Mouse (Mus musculus) C2C12 (cell line): ENCODE measurements around the gene Fli1. TPM values are rescaled to one million over a fixed set of nuclear protein-coding genes. Genes with fewer than 3 reads are reported as not detected.

ENCODE experiments used
- H3K27me3 ChIP-seq: one replicate; pipeline ENCODE4 v1.6.1; 2011; ENCODE audit not compliant: control insufficient read depth, insufficient read depth, insufficient read length
- H3K36me3 ChIP-seq: one replicate; pipeline ENCODE4 v1.6.1; 2011; ENCODE audit not compliant: control insufficient read depth, insufficient read depth
- H3K4me3 ChIP-seq: one replicate; pipeline ENCODE4 v1.5.1; 2011; ENCODE audit warnings: mild to moderate bottlenecking, control low read depth; ENCODE audit not compliant: poor library complexity, insufficient read depth, severe bottlenecking
- H3K79me2 ChIP-seq: one replicate; pipeline ENCODE4 v1.6.1; 2011; ENCODE audit not compliant: control insufficient read depth, insufficient read depth
- H3K79me3 ChIP-seq: one replicate; pipeline ENCODE4 v1.6.1; 2011; ENCODE audit warnings: low read depth, control low read depth
- H3ac ChIP-seq: one replicate; pipeline ENCODE3; 2011; ENCODE audit warnings: low read depth; ENCODE audit not compliant: control insufficient read depth, insufficient read length
- CEBPB ChIP-seq: IDR thresholded peaks from one replicate; pipeline ENCODE4 v1.6.1; 2011; ENCODE audit warnings: low read depth, mild to moderate bottlenecking, control low read depth, moderate library complexity
- CTCF ChIP-seq: IDR thresholded peaks from one replicate; pipeline ENCODE4 v1.5.1; 2011; ENCODE audit not compliant: control insufficient read depth, insufficient read depth, insufficient read length
- FOSL1 ChIP-seq: IDR thresholded peaks from one replicate; pipeline ENCODE4 v1.8.0; 2011; ENCODE audit warnings: mild to moderate bottlenecking, low read length; ENCODE audit not compliant: poor library complexity, insufficient read depth, severe bottlenecking
- MAX ChIP-seq: IDR thresholded peaks from one replicate; pipeline ENCODE4 v1.6.1; 2011; ENCODE audit warnings: mild to moderate bottlenecking, control low read depth
- MYOD1 ChIP-seq: IDR thresholded peaks from one replicate; pipeline ENCODE4 v1.6.1; 2011; ENCODE audit warnings: low read depth; ENCODE audit not compliant: control insufficient read depth, insufficient read length
- MYOG ChIP-seq: IDR thresholded peaks from one replicate; pipeline ENCODE4 v1.6.1; 2011; ENCODE audit not compliant: control insufficient read depth, insufficient read length; ENCODE audit errors: extremely low read depth
- USF1 ChIP-seq: IDR thresholded peaks from one replicate; pipeline ENCODE4 v1.6.1; 2011; ENCODE audit warnings: low read depth, mild to moderate bottlenecking, control low read depth, moderate library complexity
- polyA plus RNA-seq: library from polyadenylated mRNA; unstranded; fragments of >200 nt; fragmentation: generic; extraction: Trizol; gene quantifications from one replicate; pipeline ENCODE4 v1.2.1, GENCODE M21; 2012; ENCODE audit warnings: missing spikeins

Fli1 gene
- polyA plus RNA-seq, 1 experiment, result not detected

GRCm38 (mm10) chr9:32546731-32547130 lies 4.1 kb upstream of the Fli1 start:
- H3ac ChIP-seq, result no peak overlapping the region
- H3K79me3 ChIP-seq, result no peaks in the 10 kb centered on the region
- H3K36me3 ChIP-seq, result no peaks in the 10 kb centered on the region
- TF ChIP-seq MAX (no peak), FOSL1 (no peak), USF1 (no peak), CEBPB (no peak), CTCF (no peak), MYOG (no peak), MYOD1 (no peak)
- peaks cover 70% of the 10 kb centered on the region for H3K27me3 ChIP-seq
- H3K4me3 ChIP-seq, result no peak overlapping the region
- no peaks in the 10 kb centered on the region for H3K79me2 ChIP-seq

GRCm38 (mm10) chr9:32544731-32545661 lies 2.3 kb upstream of the Fli1 start:
- no peak for TF ChIP-seq MYOG
- TF ChIP-seq CEBPB, result no peak
- no peak for TF ChIP-seq FOSL1
- no peak for TF ChIP-seq MAX
- TF ChIP-seq MYOD1, result no peak
- no peak for TF ChIP-seq CTCF
- H3K4me3 ChIP-seq, result no peak overlapping the region
- no peaks in the 10 kb centered on the region for H3K79me2 ChIP-seq
- H3K27me3 ChIP-seq, result peaks cover 87% of the 10 kb centered on the region
- H3ac ChIP-seq, result no peak overlapping the region
- no peaks in the 10 kb centered on the region for H3K79me3 ChIP-seq
- no peaks in the 10 kb centered on the region for H3K36me3 ChIP-seq

- TF ChIP-seq MYOG (no peak), FOSL1 (no peak), MAX (no peak), USF1 (no peak), CEBPB (no peak), MYOD1 (no peak), CTCF (no peak)
- Histone ChIP-seq H3ac (no peak overlapping the region), H3K36me3 (no peaks in the 10 kb centered on the region), H3K4me3 (no peak overlapping the region), H3K27me3 (peaks cover 89% of the 10 kb centered on the region), H3K79me3 (no peaks in the 10 kb centered on the region), H3K79me2 (no peaks in the 10 kb centered on the region)
Measured at GRCm38 (mm10) chr9:32543923-32544575, 1.4 kb upstream of the Fli1 start.

DNA sequence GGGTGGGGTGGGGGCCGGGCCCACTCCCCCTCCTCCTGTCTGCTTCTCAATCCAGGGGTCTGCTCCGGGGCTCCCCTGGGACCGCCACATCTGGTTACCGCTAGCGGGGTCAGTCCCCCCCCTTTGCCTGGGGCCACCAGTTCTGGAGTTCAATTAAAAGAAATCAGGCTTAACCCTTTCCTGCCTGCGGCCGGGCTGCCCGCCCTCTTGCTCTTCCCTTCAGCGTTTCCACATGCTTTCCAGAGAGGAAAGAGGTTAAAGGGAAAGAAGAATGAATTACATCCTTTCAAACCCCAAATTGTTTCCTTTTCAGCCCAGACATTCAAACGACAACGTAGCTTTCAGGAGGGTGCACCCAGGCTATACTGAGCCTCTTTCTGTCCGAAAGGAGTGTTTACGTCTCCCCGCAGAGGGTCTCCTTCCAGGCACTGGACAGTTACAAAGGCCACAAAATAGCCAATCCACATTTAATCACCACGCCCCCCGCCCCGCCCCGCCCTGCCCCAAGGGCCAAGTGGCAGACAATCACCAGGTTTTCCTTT lies 450 bp upstream of the Fli1 start:
- H3ac ChIP-seq, result no peak overlapping the region
- TF ChIP-seq CTCF (no peak), USF1 (no peak), FOSL1 (no peak), MAX (no peak), MYOD1 (no peak), CEBPB (no peak), MYOG (no peak)
- no peaks in the 10 kb centered on the region for H3K79me3 ChIP-seq
- no peaks in the 10 kb centered on the region for H3K36me3 ChIP-seq
- H3K79me2 ChIP-seq, result no peaks in the 10 kb centered on the region
- peaks cover 86% of the 10 kb centered on the region for H3K27me3 ChIP-seq
- H3K4me3 ChIP-seq, result no peak overlapping the region

DNA sequence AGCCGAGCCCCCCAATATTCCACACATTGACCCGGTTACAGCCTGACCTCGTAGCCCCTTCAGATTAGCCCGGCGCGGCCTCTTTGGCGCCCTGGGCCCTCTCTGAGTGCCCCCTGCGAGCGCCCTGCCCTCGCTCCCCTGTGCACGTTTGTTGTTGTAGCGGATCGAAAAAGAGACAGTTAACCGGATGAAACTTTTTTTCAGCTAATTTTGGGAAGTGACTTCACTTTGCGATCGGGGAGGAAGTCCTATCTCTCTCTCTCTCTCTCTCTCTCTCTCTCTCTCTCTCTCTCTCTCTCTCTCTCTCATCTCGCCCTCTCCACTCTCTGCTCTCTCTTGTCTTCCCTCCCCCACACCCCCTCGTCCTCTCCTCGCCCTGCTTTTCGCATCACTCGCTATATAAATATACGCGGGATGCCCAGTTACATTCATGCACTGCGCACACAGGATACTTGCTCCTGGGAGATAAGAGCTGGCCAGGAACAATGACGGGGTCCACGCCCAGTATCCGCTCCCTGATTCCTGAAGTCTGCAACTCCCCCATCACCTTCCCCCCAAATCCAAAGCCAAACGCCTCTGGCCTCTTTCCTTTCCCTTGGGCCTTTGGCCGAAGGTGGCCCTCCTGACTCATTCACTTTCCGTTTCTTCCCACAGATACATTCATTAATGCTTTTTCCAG lies 1.3 kb downstream of the Fli1 start:
- H3K27me3 ChIP-seq, result peaks cover 78% of the 10 kb centered on the region
- H3ac ChIP-seq, result no peak overlapping the region
- no peaks in the 10 kb centered on the region for H3K36me3 ChIP-seq
- H3K79me3 ChIP-seq, result no peaks in the 10 kb centered on the region
- H3K79me2 ChIP-seq, result no peaks in the 10 kb centered on the region
- no peak overlapping the region for H3K4me3 ChIP-seq
- TF ChIP-seq CEBPB (no peak), MYOD1 (no peak), USF1 (no peak), MAX (no peak), CTCF (no peak), MYOG (no peak), FOSL1 (no peak)
